9 mouse cellular contexts compared by ENCODE assay signal in genomic region chr5:139933476-139933875, GRCm38 (mm10). TPM values are rescaled to one million over a fixed set of nuclear protein-coding genes. Genes with fewer than 3 reads are reported as not detected.
DNase-seq lines count a peak whose midpoint lies in the region; ATAC-seq and TF ChIP-seq lines count a peak whose summit lies in the region.
"Had no signal": no experiment of that assay in that cellular context is flagged by ENCODE, and none has a peak within 500 bp of the region (broad histone marks: within the 10 kb centered on the region; RNA-seq: fewer than 3 reads in every experiment).

No protein-coding gene starts in this region.

- H3K9me3 ChIP-seq in forebrain, postnatal 0 days (ENCODE audit: low read length), result no peaks in the 10 kb centered on the region
- no peaks in the 10 kb centered on the region for H3K9me3 ChIP-seq in forebrain, embryonic 12.5 days
- no peaks in the 10 kb centered on the region for H3K9me3 ChIP-seq in lung, postnatal 0 days (ENCODE audit: low read length)
- H3K9me3 ChIP-seq: heart, embryonic 15.5 days had no signal

- H3K4me2 ChIP-seq in forebrain, postnatal 0 days (ENCODE audit: low read depth), result no peak overlapping the region
- H3K4me2 ChIP-seq in forebrain, embryonic 12.5 days, result no peak overlapping the region
- H3K4me2 ChIP-seq in lung, postnatal 0 days (replicated peaks; ENCODE audit: low read depth, low read length), result no peak overlapping the region
- H3K4me2 ChIP-seq: heart, embryonic 15.5 days had no signal

- TF ChIP-seq EP300 in lung, postnatal 0 days (IDR thresholded peaks at IDR 0.05), result no peak

- peaks cover 12% of the 10 kb centered on the region for H3K4me1 ChIP-seq in forebrain, postnatal 0 days (ENCODE audit: insufficient read depth)
- peaks cover 27% of the 10 kb centered on the region for H3K4me1 ChIP-seq in forebrain, embryonic 12.5 days
- 0 out of 2 replicates have a peak, but pooled peaks cover 6% of the 10 kb centered on the region for H3K4me1 ChIP-seq in embryonic fibroblast, embryonic 13.5 days (ENCODE audit: control insufficient read depth, insufficient read depth, low read length)
- peaks cover 6% of the 10 kb centered on the region; the same call in 1 of the 2 replicates for H3K4me1 ChIP-seq in lung, postnatal 0 days (ENCODE audit: insufficient read depth, low read depth, low read length)

- no peak for TF ChIP-seq POLR2A in embryonic fibroblast, embryonic 13.5 days (IDR thresholded peaks at IDR 0.05; ENCODE audit: low read depth, low read length)

- WGBS in forebrain, postnatal 0 days, result 51% methylated on average over 7 of the region's 7 CpGs
- 52% methylated on average over 7 of the region's 7 CpGs for WGBS in forebrain, embryonic 12.5 days
- WGBS in lung, postnatal 0 days, result 41% methylated on average over 7 of the region's 7 CpGs

- H3K36me3 ChIP-seq in forebrain, postnatal 0 days (ENCODE audit: insufficient read depth), result no peaks in the 10 kb centered on the region
- H3K36me3 ChIP-seq in forebrain, embryonic 12.5 days (replicated peaks), result no peaks in the 10 kb centered on the region
- H3K36me3 ChIP-seq in lung, postnatal 0 days (ENCODE audit: insufficient read depth, low read length), result no peaks in the 10 kb centered on the region
- H3K36me3 ChIP-seq: heart, embryonic 15.5 days had no signal

- no peak overlapping the region for H3K27ac ChIP-seq in forebrain, postnatal 0 days (ENCODE audit: low read depth, low read length)
- H3K27ac ChIP-seq in forebrain, embryonic 12.5 days, result no peak overlapping the region
- H3K27ac ChIP-seq in embryonic fibroblast, embryonic 13.5 days (ENCODE audit: insufficient read depth, low read length), result no peak overlapping the region
- no peak overlapping the region for H3K27ac ChIP-seq in lung, postnatal 0 days (ENCODE audit: low read length)
- H3K27ac ChIP-seq: heart, embryonic 15.5 days had no signal

- 0 out of 2 replicates have a peak, but pooled peaks cover 3% of the 10 kb centered on the region for H3K27me3 ChIP-seq in forebrain, postnatal 0 days (ENCODE audit: insufficient read depth, low read length)
- H3K27me3 ChIP-seq in forebrain, embryonic 12.5 days, result peaks cover 22% of the 10 kb centered on the region
- H3K27me3 ChIP-seq in lung, postnatal 0 days (replicated peaks; ENCODE audit: insufficient read depth, low read length), result no peaks in the 10 kb centered on the region; the same call in 1 of the 2 replicates

- peak; percentile 14 for DNase-seq in forebrain, postnatal 0 days
- DNase-seq in right cerebral cortex, postnatal 14 days, result peak; percentile 42
- DNase-seq in right cerebral cortex, postnatal 10 days (ENCODE audit: low spot score in 2 of 2), result no peak
- peak; percentile 62 for DNase-seq in lung, postnatal 0 days (ENCODE audit: low spot score)
- DNase-seq in thymus, postnatal 36 days, result peak; percentile 57
- DNase-seq in frontal cortex, adult 2 months (ENCODE audit: extremely low spot score in 1 of 2, low spot score in 1 of 2), result no peak

- no peak for ATAC-seq in forebrain, postnatal 0 days
- no peak for ATAC-seq in forebrain, embryonic 12.5 days (ENCODE audit: low FRiP score)
- peak; percentile 46 for ATAC-seq in lung, postnatal 0 days

- no peak overlapping the region for H3K9ac ChIP-seq in forebrain, postnatal 0 days
- no peak overlapping the region for H3K9ac ChIP-seq in forebrain, embryonic 12.5 days
- H3K9ac ChIP-seq in lung, postnatal 0 days (replicated peaks; ENCODE audit: low read depth), result no peak overlapping the region
- H3K9ac ChIP-seq: heart, embryonic 15.5 days had no signal

- peak; percentile 51 for TF ChIP-seq CTCF in forebrain, postnatal 0 days (IDR thresholded peaks at IDR 0.05; ENCODE audit: low read depth)
- TF ChIP-seq CTCF in embryonic fibroblast, embryonic 13.5 days (IDR thresholded peaks at IDR 0.05; ENCODE audit: borderline replicate concordance, insufficient read depth, low read length), result peak; percentile 32; the same call in 1 of the 2 replicates
- peak; percentile 74 for TF ChIP-seq CTCF in lung, postnatal 0 days (IDR thresholded peaks at IDR 0.05)

- no peak overlapping the region for H3K4me3 ChIP-seq in forebrain, postnatal 0 days (ENCODE audit: low read depth, low read length)
- H3K4me3 ChIP-seq in forebrain, embryonic 12.5 days (replicated peaks), result no peak overlapping the region
- no peak overlapping the region for H3K4me3 ChIP-seq in embryonic fibroblast, embryonic 13.5 days (ENCODE audit: insufficient read depth, low read length)
- no peak overlapping the region for H3K4me3 ChIP-seq in lung, postnatal 0 days (ENCODE audit: low read depth, low read length)
- H3K4me3 ChIP-seq: heart, embryonic 15.5 days had no signal

RNA-seq across cellular contexts. Expression of gene Elfn1, which starts 25.7 kb away (rescaled TPM):
- 17.2 and 28.9 TPM in 2 replicates for total RNA-seq in forebrain, postnatal 0 days (2014; rRNA removed)
- 3.4 and 4.1 TPM in 2 replicates for polyA plus RNA-seq in forebrain, postnatal 0 days (2015; fragmentation: Nextera tagmentation; extraction: Ambion mirVana)
- 0.81 and 0.88 TPM in 2 replicates for polyA plus RNA-seq in forebrain, embryonic 12.5 days (2016; fragmentation: Nextera tagmentation; extraction: Ambion mirVana)
- polyA plus RNA-seq in embryonic fibroblast, embryonic 13.5 days (2011; ENCODE audit: insufficient read length, low read depth, missing spikeins), result 2.1 and 2.7 TPM in 2 replicates
- 1.5 TPM in 2 replicates for polyA plus RNA-seq in lung, postnatal 0 days (2015; fragmentation: Nextera tagmentation; extraction: Ambion mirVana)
- polyA plus RNA-seq in frontal cortex, adult 2 months (2012; rRNA removed), result 33.4 and 38.0 TPM in 2 replicates

Comparison
In these comparisons a context has a peak if more than half of its experiments do, and no peak if none do; other contexts are left out.
1. DNase-seq: peak in forebrain, postnatal 0 days (single experiment), right cerebral cortex, postnatal 14 days (single experiment), lung, postnatal 0 days (single experiment) and thymus, postnatal 36 days (2 of 2); none in right cerebral cortex, postnatal 10 days (0 of 2) and frontal cortex, adult 2 months (0 of 2).
2. Peak in every context shown above with its lines, with median percentiles within 50 percentile points of each other: CTCF ChIP-seq.